Mouse (Mus musculus): ENCODE measurements around the gene Tbc1d10c. TPM values are rescaled to one million over a fixed set of nuclear protein-coding genes. Genes with fewer than 3 reads are reported as not detected.
"Not testable (repeated sequence)": the region's sequence is repeated elsewhere in the genome, so short reads cannot be mapped to it uniquely, and the experiment has no call there.

Gene Tbc1d10c
- polyA plus RNA-seq, 1 experiment from 2014 or later: 0.58 TPM

DNA sequence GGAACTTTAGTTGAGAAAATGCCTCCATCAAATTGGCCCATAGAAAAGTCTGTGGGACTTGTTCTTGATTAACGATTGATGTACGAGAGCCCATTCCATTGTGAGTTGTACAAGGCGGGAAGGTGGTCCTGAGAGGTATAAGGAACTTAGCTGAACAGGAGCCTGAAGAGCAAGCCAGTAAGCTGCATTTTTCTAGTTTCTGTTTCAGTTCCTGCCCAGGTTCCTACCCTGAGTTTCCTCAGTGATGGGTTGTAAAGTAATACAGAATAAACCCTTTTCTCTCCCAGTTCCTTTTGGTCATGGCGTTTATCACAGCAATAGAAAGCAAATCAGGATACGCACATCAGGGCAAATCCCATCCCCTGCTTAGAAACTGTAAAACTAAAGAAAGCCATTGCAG is 53.2 kb downstream of the Tbc1d10c start:
- no peak for ATAC-seq
- WGBS: 86% methylated on average over 5 of the region's 5 CpGs

DNA sequence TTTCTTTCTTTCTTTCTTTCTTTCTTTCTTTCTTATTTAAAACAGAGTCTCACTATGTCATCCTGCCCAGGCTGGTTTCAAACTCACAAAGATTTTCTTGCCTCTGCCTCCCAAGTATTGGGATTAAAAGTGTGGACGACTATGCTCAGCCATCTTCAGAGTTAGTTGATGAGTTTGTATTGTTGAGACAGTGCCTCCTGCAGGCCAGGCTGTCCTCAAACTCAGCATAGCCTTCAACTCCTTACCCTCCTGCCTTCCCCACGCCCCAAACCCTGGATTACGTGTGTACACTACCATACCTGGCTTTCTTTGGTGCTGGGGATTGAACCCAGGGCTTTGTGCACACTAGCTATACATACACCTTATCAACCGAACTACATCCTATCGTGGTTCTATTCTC is 54.6 kb downstream of the Tbc1d10c start:
- no peak overlapping the region for H3K4me3 ChIP-seq (ENCODE audit: low read depth, low read length)
- ATAC-seq: no peak
- no peak overlapping the region for H3K9ac ChIP-seq (ENCODE audit: low read depth, low read length)
- peaks cover 10% of the 10 kb centered on the region for H3K36me3 ChIP-seq (ENCODE audit: control insufficient read depth, insufficient read depth, low read length)
- 81% methylated on average over 5 of the region's 5 CpGs for WGBS
- H3K27ac ChIP-seq (ENCODE audit: low read length): no peak overlapping the region
- no peaks in the 10 kb centered on the region for H3K27me3 ChIP-seq (ENCODE audit: control insufficient read depth, insufficient read depth, low read depth, low read length)
- H3K9me3 ChIP-seq (replicated peaks; ENCODE audit: control insufficient read depth, low read length, poor library complexity, severe bottlenecking): no peaks in the 10 kb centered on the region
- H3K4me1 ChIP-seq (ENCODE audit: control insufficient read depth, insufficient read depth, low read length): no peaks in the 10 kb centered on the region; the same call in 1 of the 2 replicates
- no peak overlapping the region for H3K4me2 ChIP-seq (ENCODE audit: low read length)

More for the DNA sequence above, 53.2 kb downstream of the Tbc1d10c start:
- no peak overlapping the region for H3K4me3 ChIP-seq (ENCODE audit: low read depth, low read length)
- no peak overlapping the region for H3K27ac ChIP-seq (ENCODE audit: low read length)
- H3K36me3 ChIP-seq (ENCODE audit: control insufficient read depth, insufficient read depth, low read length): peaks cover 3% of the 10 kb centered on the region
- H3K9me3 ChIP-seq (replicated peaks; ENCODE audit: control insufficient read depth, low read length, poor library complexity, severe bottlenecking): no peaks in the 10 kb centered on the region
- H3K27me3 ChIP-seq (ENCODE audit: control insufficient read depth, insufficient read depth, low read depth, low read length): no peaks in the 10 kb centered on the region
- H3K4me2 ChIP-seq (ENCODE audit: low read length): no peak overlapping the region
- H3K9ac ChIP-seq (ENCODE audit: low read depth, low read length): no peak overlapping the region
- H3K4me1 ChIP-seq (ENCODE audit: control insufficient read depth, insufficient read depth, low read length): no peaks in the 10 kb centered on the region; the same call in 1 of the 2 replicates

DNA sequence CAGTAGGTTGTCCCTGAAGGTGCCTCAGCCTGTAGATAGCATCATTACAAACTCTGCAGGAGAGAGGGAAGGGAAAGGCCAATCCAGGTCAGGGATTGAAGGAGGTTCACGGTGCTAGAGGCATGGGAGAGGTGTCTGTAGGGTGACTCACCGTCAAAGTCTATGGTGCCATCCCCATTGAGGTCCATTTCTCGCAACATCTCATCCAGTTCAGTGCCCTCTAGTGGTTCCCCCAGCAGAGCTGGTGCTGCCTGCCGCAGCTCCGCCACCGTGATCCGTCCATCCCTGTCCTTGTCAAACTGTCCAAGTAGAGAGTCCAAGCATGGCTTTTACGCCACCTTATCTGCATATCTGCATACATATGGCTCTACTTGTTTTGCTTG is 55.1 kb downstream of the Tbc1d10c start:
- H3K27ac ChIP-seq (ENCODE audit: low read length); H3K9ac ChIP-seq (ENCODE audit: low read depth, low read length); H3K27me3 ChIP-seq (ENCODE audit: control insufficient read depth, insufficient read depth, low read depth, low read length); H3K9me3 ChIP-seq (replicated peaks; ENCODE audit: control insufficient read depth, low read length, poor library complexity, severe bottlenecking); H3K4me1 ChIP-seq (ENCODE audit: control insufficient read depth, insufficient read depth, low read length); H3K4me2 ChIP-seq (ENCODE audit: low read length); ATAC-seq; H3K4me3 ChIP-seq (ENCODE audit: low read depth, low read length): not testable (repeated sequence)
- 23% methylated on average over 8 of the region's 8 CpGs for WGBS
- H3K36me3 ChIP-seq (ENCODE audit: control insufficient read depth, insufficient read depth, low read length): peaks cover 13% of the 10 kb centered on the region

GRCm38 (mm10) chr19:4135229-4135962 is 55.7 kb downstream of the Tbc1d10c start:
- not testable (repeated sequence) for H3K4me1 ChIP-seq (ENCODE audit: control insufficient read depth, insufficient read depth, low read length); ATAC-seq; H3K27me3 ChIP-seq (ENCODE audit: control insufficient read depth, insufficient read depth, low read depth, low read length); H3K4me3 ChIP-seq (ENCODE audit: low read depth, low read length); H3K27ac ChIP-seq (ENCODE audit: low read length); H3K9me3 ChIP-seq (replicated peaks; ENCODE audit: control insufficient read depth, low read length, poor library complexity, severe bottlenecking); H3K4me2 ChIP-seq (ENCODE audit: low read length); H3K9ac ChIP-seq (ENCODE audit: low read depth, low read length)
- WGBS: 87% methylated on average over 6 of the region's 6 CpGs
- peaks cover 13% of the 10 kb centered on the region for H3K36me3 ChIP-seq (ENCODE audit: control insufficient read depth, insufficient read depth, low read length)

- no peak for ATAC-seq
- no peak overlapping the region for H3K4me3 ChIP-seq (ENCODE audit: low read depth, low read length)
- peaks cover 13% of the 10 kb centered on the region for H3K36me3 ChIP-seq (ENCODE audit: control insufficient read depth, insufficient read depth, low read length)
- H3K27ac ChIP-seq (ENCODE audit: low read length): no peak overlapping the region
- 95% methylated on average over 4 of the region's 4 CpGs for WGBS
- H3K4me1 ChIP-seq (ENCODE audit: control insufficient read depth, insufficient read depth, low read length): no peaks in the 10 kb centered on the region; the same call in 1 of the 2 replicates
- no peak overlapping the region for H3K4me2 ChIP-seq (ENCODE audit: low read length)
- H3K9ac ChIP-seq (ENCODE audit: low read depth, low read length): no peak overlapping the region
- no peaks in the 10 kb centered on the region for H3K27me3 ChIP-seq (ENCODE audit: control insufficient read depth, insufficient read depth, low read depth, low read length)
- no peaks in the 10 kb centered on the region for H3K9me3 ChIP-seq (replicated peaks; ENCODE audit: control insufficient read depth, low read length, poor library complexity, severe bottlenecking)
Measured at GRCm38 (mm10) chr19:4134354-4134753, 56.7 kb downstream of the Tbc1d10c start.

Small RNAs within 50 kb of the gene (microRNA-seq; reads per million reads assigned to microRNA genes)
- gene Gm26115: not detected

Other genes with a start within 250 kb of the Tbc1d10c start
- gene Aldh3b3, start 232.6 kb downstream of the Tbc1d10c start, polyA plus RNA-seq (2015; fragmentation: Nextera tagmentation; extraction: Ambion mirVana): not detected in 2 replicates
- gene Aldh3b2, start 219.0 kb downstream of the Tbc1d10c start, polyA plus RNA-seq (2015; fragmentation: Nextera tagmentation; extraction: Ambion mirVana): 0.60 and 0.82 TPM in 2 replicates
- gene Acy3, start 204.7 kb downstream of the Tbc1d10c start, polyA plus RNA-seq (2015; fragmentation: Nextera tagmentation; extraction: Ambion mirVana): 1.0 and 1.8 TPM in 2 replicates
- not detected in 2 replicates for gene Tbx10, start 198.5 kb downstream of the Tbc1d10c start, polyA plus RNA-seq (2015; fragmentation: Nextera tagmentation; extraction: Ambion mirVana)
- 24.5 and 28.8 TPM in 2 replicates for gene Nudt8, start 190.7 kb downstream of the Tbc1d10c start, polyA plus RNA-seq (2015; fragmentation: Nextera tagmentation; extraction: Ambion mirVana)
- gene Gm49405, start 190.7 kb downstream of the Tbc1d10c start, polyA plus RNA-seq (2015; fragmentation: Nextera tagmentation; extraction: Ambion mirVana): 6.4 and 6.6 TPM in 2 replicates
- 8.1 and 9.2 TPM in 2 replicates for gene Doc2g, start 188.0 kb downstream of the Tbc1d10c start, polyA plus RNA-seq (2015; fragmentation: Nextera tagmentation; extraction: Ambion mirVana)
- gene Ndufv1, start 178.5 kb downstream of the Tbc1d10c start, polyA plus RNA-seq (2015; fragmentation: Nextera tagmentation; extraction: Ambion mirVana): 234 and 247 TPM in 2 replicates
- 534 and 577 TPM in 2 replicates for gene Gstp1, start 153.3 kb downstream of the Tbc1d10c start, polyA plus RNA-seq (2015; fragmentation: Nextera tagmentation; extraction: Ambion mirVana)
- gene Gstp2, start 145.3 kb downstream of the Tbc1d10c start, polyA plus RNA-seq (2015; fragmentation: Nextera tagmentation; extraction: Ambion mirVana): 1.3 and 5.2 TPM in 2 replicates
- not detected in 2 replicates for gene Gstp3, start 131.7 kb downstream of the Tbc1d10c start, polyA plus RNA-seq (2015; fragmentation: Nextera tagmentation; extraction: Ambion mirVana)
- 0.44 TPM in 1 of 2 replicates, not detected in the other for gene Cabp2, start 109.7 kb downstream of the Tbc1d10c start, polyA plus RNA-seq (2015; fragmentation: Nextera tagmentation; extraction: Ambion mirVana)
- 83.1 and 83.2 TPM in 2 replicates for gene Cdk2ap2, start 94.1 kb downstream of the Tbc1d10c start, polyA plus RNA-seq (2015; fragmentation: Nextera tagmentation; extraction: Ambion mirVana)
- 105 and 113 TPM in 2 replicates for gene Pitpnm1, start 91.3 kb downstream of the Tbc1d10c start, polyA plus RNA-seq (2015; fragmentation: Nextera tagmentation; extraction: Ambion mirVana)
- gene Aip, start 65.4 kb downstream of the Tbc1d10c start, polyA plus RNA-seq (2015; fragmentation: Nextera tagmentation; extraction: Ambion mirVana): 92.9 and 102 TPM in 2 replicates
- 0.09 TPM in 1 of 2 replicates, not detected in the other for gene Gpr152, start 51.5 kb downstream of the Tbc1d10c start, polyA plus RNA-seq (2015; fragmentation: Nextera tagmentation; extraction: Ambion mirVana)
- gene Cabp4, start 47.3 kb downstream of the Tbc1d10c start, polyA plus RNA-seq (2015; fragmentation: Nextera tagmentation; extraction: Ambion mirVana): 0.24 and 0.48 TPM in 2 replicates
- gene Coro1b, start 42.7 kb downstream of the Tbc1d10c start, polyA plus RNA-seq (2015; fragmentation: Nextera tagmentation; extraction: Ambion mirVana): 102 and 119 TPM in 2 replicates
- gene Ptprcap, start 37.7 kb downstream of the Tbc1d10c start, polyA plus RNA-seq (2015; fragmentation: Nextera tagmentation; extraction: Ambion mirVana): 0.28 TPM in 1 of 2 replicates, not detected in the other
- 52.7 and 58.0 TPM in 2 replicates for gene Rps6kb2, start 27.9 kb downstream of the Tbc1d10c start, polyA plus RNA-seq (2015; fragmentation: Nextera tagmentation; extraction: Ambion mirVana)
- 5.2 and 6.7 TPM in 2 replicates for gene Carns1, start 15.8 kb downstream of the Tbc1d10c start, polyA plus RNA-seq (2015; fragmentation: Nextera tagmentation; extraction: Ambion mirVana)
- 520 and 542 TPM in 2 replicates for gene Ppp1ca, start 781 bp upstream of the Tbc1d10c start, polyA plus RNA-seq (2015; fragmentation: Nextera tagmentation; extraction: Ambion mirVana)
- 24.1 and 25.0 TPM in 2 replicates for gene Rad9a, start 10.4 kb upstream of the Tbc1d10c start, polyA plus RNA-seq (2015; fragmentation: Nextera tagmentation; extraction: Ambion mirVana)
- 0.40 and 0.68 TPM in 2 replicates for gene Clcf1, start 23.0 kb upstream of the Tbc1d10c start, polyA plus RNA-seq (2015; fragmentation: Nextera tagmentation; extraction: Ambion mirVana)
- not detected in 2 replicates for gene AC109138.7, start 23.1 kb upstream of the Tbc1d10c start, polyA plus RNA-seq (2015; fragmentation: Nextera tagmentation; extraction: Ambion mirVana)
- gene Pold4, start 40.6 kb upstream of the Tbc1d10c start, polyA plus RNA-seq (2015; fragmentation: Nextera tagmentation; extraction: Ambion mirVana): 18.5 and 19.2 TPM in 2 replicates
- gene Ssh3, start 77.9 kb upstream of the Tbc1d10c start, polyA plus RNA-seq (2015; fragmentation: Nextera tagmentation; extraction: Ambion mirVana): 14.7 and 19.6 TPM in 2 replicates
- 55.6 and 65.7 TPM in 2 replicates for gene Ankrd13d, start 91.9 kb upstream of the Tbc1d10c start, polyA plus RNA-seq (2015; fragmentation: Nextera tagmentation; extraction: Ambion mirVana)
- gene Grk2, start 114.9 kb upstream of the Tbc1d10c start, polyA plus RNA-seq (2015; fragmentation: Nextera tagmentation; extraction: Ambion mirVana): 24.8 and 26.8 TPM in 2 replicates
- gene Kdm2a, start 207.0 kb upstream of the Tbc1d10c start, polyA plus RNA-seq (2015; fragmentation: Nextera tagmentation; extraction: Ambion mirVana): 32.1 and 33.8 TPM in 2 replicates
- 3.8 and 3.9 TPM in 2 replicates for gene Rhod, start 248.1 kb upstream of the Tbc1d10c start, polyA plus RNA-seq (2015; fragmentation: Nextera tagmentation; extraction: Ambion mirVana)

All from midbrain, embryonic 16.5 days (tissue).